Mouse (Mus musculus) embryo, embryonic 10 days (tissue): ENCODE data around the gene Olfr193.
"Not testable (repeated sequence)": the region's sequence is repeated elsewhere in the genome, so short reads cannot be mapped to it uniquely, and the experiment has no call there.

Experiments
- DNase-seq: peaks from one replicate; pipeline ENCODE4 v3.0.0-alpha.2; 2015; ENCODE audit warnings: low spot score

Gene Olfr193

GRCm38 (mm10) chr16:59111781-59112180 is at the start of gene Olfr193:
Gene Olfr193 (minus strand): TSS chr16:59111881.
- DNase-seq = no peak

GRCm38 (mm10) chr16:59151996-59152395 is 40.3 kb upstream of the Olfr193 start:
- no peak for DNase-seq

GRCm38 (mm10) chr16:59146746-59147145 is 35.1 kb upstream of the Olfr193 start, which contains the start of gene Olfr195:
Gene Olfr195 (plus strand): TSS chr16:59147046.
- no peak for DNase-seq

- DNase-seq = peak; percentile 4
Observed at GRCm38 (mm10) chr16:59141105-59141504, 29.4 kb upstream of the Olfr193 start.

GRCm38 (mm10) chr16:59130740-59131139 is 19.1 kb upstream of the Olfr193 start:
- no peak for DNase-seq

- DNase-seq = no peak
Observed at GRCm38 (mm10) chr16:59120969-59121368, 9.3 kb upstream of the Olfr193 start, which contains the start of gene Olfr194. Gene Olfr194 (minus strand): TSS chr16:59121069.

GRCm38 (mm10) chr16:59108522-59108921 is 3.2 kb downstream of the Olfr193 start:
- not testable (repeated sequence) for DNase-seq

GRCm38 (mm10) chr16:59105312-59105711 is 6.4 kb downstream of the Olfr193 start:
- no peak for DNase-seq

GRCm38 (mm10) chr16:59089722-59090121 is 22.0 kb downstream of the Olfr193 start, which contains the start of gene Olfr191:
Gene Olfr191 (minus strand): TSS chr16:59089822.
- not testable (repeated sequence) for DNase-seq

- not testable (repeated sequence) for DNase-seq
Observed at GRCm38 (mm10) chr16:59081113-59081512, 30.6 kb downstream of the Olfr193 start.

GRCm38 (mm10) chr16:59077905-59078304 is 33.8 kb downstream of the Olfr193 start, which contains the start of gene Olfr190:
Gene Olfr190 (minus strand): TSS chr16:59078005.
- DNase-seq = no peak

- no peak for DNase-seq
Observed at GRCm38 (mm10) chr16:59073520-59073919, 38.2 kb downstream of the Olfr193 start.

- DNase-seq = no peak
Observed at GRCm38 (mm10) chr16:59071755-59072154, 39.9 kb downstream of the Olfr193 start.

GRCm38 (mm10) chr16:59062411-59062810 is 49.3 kb downstream of the Olfr193 start:
- not testable (repeated sequence) for DNase-seq
